Mouse (Mus musculus) hindbrain, embryonic 14.5 days (tissue): ENCODE results near the gene Rtn2. TPM values are rescaled to one million over a fixed set of nuclear protein-coding genes. Genes with fewer than 3 reads are reported as not detected.

Experiments
- ATAC-seq: fragments of 200-750 bp; cut with Nextera tagmentation; 2 replicates; pipeline ENCODE4 v1.8.0; 2017; ENCODE audit warnings: moderate number of reproducible peaks, mild to moderate bottlenecking, moderate TSS enrichment, moderate library complexity; ENCODE audit not compliant: low FRiP score
- DNase-seq: peaks from one replicate; pipeline ENCODE4 v3.0.0-alpha.2; 2015; ENCODE audit warnings: low spot score
- H3K27ac ChIP-seq: fragments of 300-500 bp; sonication (generic); 2 replicates; pipeline ENCODE4 v1.5.1; 2014; ENCODE audit warnings: mild to moderate bottlenecking, moderate library complexity
- H3K27me3 ChIP-seq: fragments of 300-500 bp; sonication (generic); 2 replicates; pipeline ENCODE4 v1.6.1; 2014; ENCODE audit warnings: mild to moderate bottlenecking, low read length, mixed read lengths; ENCODE audit not compliant: control insufficient read depth, insufficient read depth
- H3K36me3 ChIP-seq: fragments of 300-500 bp; sonication (generic); replicated peaks from 2 replicates; pipeline ENCODE4 v1.6.1; 2014; ENCODE audit not compliant: control insufficient read depth, insufficient read depth
- H3K4me1 ChIP-seq: fragments of 300-500 bp; sonication (generic); replicated peaks from 2 replicates; pipeline ENCODE4 v1.6.1; 2014; ENCODE audit warnings: antibody characterized with exemption, low read length, mixed read lengths; ENCODE audit not compliant: control insufficient read depth, insufficient read depth
- H3K4me2 ChIP-seq: fragments of 300-500 bp; sonication (generic); replicated peaks from 2 replicates; pipeline ENCODE4 v1.6.1; 2014; ENCODE audit warnings: mild to moderate bottlenecking, moderate library complexity
- H3K4me3 ChIP-seq: fragments of 300-500 bp; sonication (generic); replicated peaks from 2 replicates; pipeline ENCODE4 v1.5.1; 2014; ENCODE audit warnings: mild to moderate bottlenecking, low read length
- H3K9ac ChIP-seq: fragments of 300-500 bp; sonication (generic); 2 replicates; pipeline ENCODE4 v1.6.1; 2014
- H3K9me3 ChIP-seq: fragments of 300-500 bp; sonication (generic); 2 replicates; pipeline ENCODE4 v1.6.1; 2016; ENCODE audit warnings: low read length; ENCODE audit not compliant: control insufficient read depth
- WGBS: fragments of 180-500 bp; shearing (Covaris S2); extraction: QIAGEN DNeasy Blood & Tissue Kit; methylation state at CpG from one replicate; pipeline ENCODE4 v1.1.7; 2014; 5-methylcytosine and 5-hydroxymethylcytosine counted together
- polyA plus RNA-seq: library from polyadenylated mRNA; unstranded; fragments of >200 nt; fragmentation: Nextera tagmentation; extraction: Ambion mirVana; gene quantifications from 2 replicates; pipeline ENCODE4 v1.2.1, GENCODE M21; 2014

Rtn2 gene
- polyA plus RNA-seq, 1 experiment from 2014 or later, result 106 TPM

GRCm38 (mm10) chr7:19243858-19244257 is 38.6 kb upstream of the Rtn2 start:
- Histone ChIP-seq H3K4me2 (no peak overlapping the region), H3K4me1 (no peaks in the 10 kb centered on the region), H3K9ac (no peak overlapping the region), H3K4me3 (no peak overlapping the region), H3K27ac (no peak overlapping the region), H3K9me3 (no peaks in the 10 kb centered on the region), H3K27me3 (no peaks in the 10 kb centered on the region), H3K36me3 (peaks cover 10% of the 10 kb centered on the region; the same call in 1 of the 2 replicates)
- DNase-seq (no peak), ATAC-seq (no peak)
- 53% methylated on average over 5 of the region's 5 CpGs for WGBS

DNA sequence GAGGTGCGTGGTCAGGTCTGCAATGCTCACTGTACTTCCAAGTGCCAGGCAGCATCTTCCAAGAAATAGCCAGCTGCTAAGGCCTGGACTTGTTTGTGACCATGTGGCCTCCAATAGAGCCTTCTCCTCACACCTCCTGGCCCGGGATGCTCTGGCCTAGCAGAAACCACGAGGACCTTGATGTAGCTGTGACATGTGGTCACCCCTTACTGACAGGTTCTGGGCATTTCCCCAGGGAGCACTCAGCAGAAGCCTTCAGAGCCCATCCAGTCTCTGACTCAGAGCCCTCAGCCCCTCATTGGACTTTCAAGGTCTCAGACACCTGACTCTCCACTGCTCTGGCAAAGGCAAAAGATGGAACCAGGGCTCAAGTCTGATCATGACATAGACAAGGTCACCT is 37.3 kb upstream of the Rtn2 start:
- H3K36me3 ChIP-seq, result peaks cover 10% of the 10 kb centered on the region; the same call in 1 of the 2 replicates
- H3K27ac ChIP-seq, result no peak overlapping the region
- H3K9ac ChIP-seq, result no peak overlapping the region
- 90% methylated on average over 3 of the region's 3 CpGs for WGBS
- no peak overlapping the region for H3K4me2 ChIP-seq
- no peaks in the 10 kb centered on the region for H3K9me3 ChIP-seq
- H3K4me3 ChIP-seq, result no peak overlapping the region
- no peaks in the 10 kb centered on the region for H3K4me1 ChIP-seq
- no peak for DNase-seq
- no peak for ATAC-seq
- no peaks in the 10 kb centered on the region for H3K27me3 ChIP-seq

DNA sequence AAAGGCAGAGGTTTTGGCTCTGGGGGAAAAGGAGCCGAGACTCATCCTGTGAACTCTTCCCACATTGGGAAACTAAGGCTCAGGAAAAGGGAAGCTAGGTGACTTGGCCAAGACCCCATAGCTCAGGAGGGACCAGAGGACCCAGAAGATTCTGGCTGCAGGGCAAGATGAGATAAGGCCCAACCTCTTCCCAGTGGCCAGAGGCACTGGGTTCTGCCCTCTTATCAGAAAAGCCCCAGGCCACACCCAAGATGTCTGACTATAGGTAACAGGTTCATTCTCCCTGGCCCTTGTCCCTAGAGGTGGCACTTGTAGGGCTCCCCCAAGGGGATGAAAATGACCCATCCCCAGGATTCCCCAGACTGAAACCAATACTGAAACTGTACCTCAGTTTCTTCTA is 35.6 kb upstream of the Rtn2 start:
- Histone ChIP-seq H3K9ac (no peak overlapping the region), H3K36me3 (peaks cover 10% of the 10 kb centered on the region; the same call in 1 of the 2 replicates), H3K9me3 (no peaks in the 10 kb centered on the region), H3K4me2 (no peak overlapping the region), H3K4me3 (no peak overlapping the region), H3K4me1 (no peaks in the 10 kb centered on the region), H3K27ac (no peak overlapping the region), H3K27me3 (no peaks in the 10 kb centered on the region)
- WGBS, result 100% methylated on average over 1 of the region's 1 CpGs
- DNase-seq (no peak), ATAC-seq (no peak)

GRCm38 (mm10) chr7:19247511-19247910 is 34.9 kb upstream of the Rtn2 start:
- WGBS, result 98% methylated on average over 2 of the region's 2 CpGs
- no peak overlapping the region for H3K27ac ChIP-seq
- no peak overlapping the region for H3K4me3 ChIP-seq
- H3K9ac ChIP-seq, result no peak overlapping the region
- no peak for ATAC-seq
- no peaks in the 10 kb centered on the region for H3K9me3 ChIP-seq
- H3K4me1 ChIP-seq, result no peaks in the 10 kb centered on the region
- peaks cover 10% of the 10 kb centered on the region; the same call in 1 of the 2 replicates for H3K36me3 ChIP-seq
- no peak overlapping the region for H3K4me2 ChIP-seq
- DNase-seq, result no peak
- no peaks in the 10 kb centered on the region for H3K27me3 ChIP-seq

GRCm38 (mm10) chr7:19252078-19252477 is 30.3 kb upstream of the Rtn2 start:
- WGBS, result 87% methylated on average over 4 of the region's 4 CpGs
- no peak overlapping the region for H3K4me3 ChIP-seq
- H3K9ac ChIP-seq, result no peak overlapping the region
- H3K4me2 ChIP-seq, result no peak overlapping the region
- no peaks in the 10 kb centered on the region for H3K4me1 ChIP-seq
- ATAC-seq (no peak), DNase-seq (no peak)
- H3K27ac ChIP-seq, result no peak overlapping the region
- no peaks in the 10 kb centered on the region for H3K9me3 ChIP-seq
- peaks cover 22% of the 10 kb centered on the region for H3K36me3 ChIP-seq
- no peaks in the 10 kb centered on the region for H3K27me3 ChIP-seq

DNA sequence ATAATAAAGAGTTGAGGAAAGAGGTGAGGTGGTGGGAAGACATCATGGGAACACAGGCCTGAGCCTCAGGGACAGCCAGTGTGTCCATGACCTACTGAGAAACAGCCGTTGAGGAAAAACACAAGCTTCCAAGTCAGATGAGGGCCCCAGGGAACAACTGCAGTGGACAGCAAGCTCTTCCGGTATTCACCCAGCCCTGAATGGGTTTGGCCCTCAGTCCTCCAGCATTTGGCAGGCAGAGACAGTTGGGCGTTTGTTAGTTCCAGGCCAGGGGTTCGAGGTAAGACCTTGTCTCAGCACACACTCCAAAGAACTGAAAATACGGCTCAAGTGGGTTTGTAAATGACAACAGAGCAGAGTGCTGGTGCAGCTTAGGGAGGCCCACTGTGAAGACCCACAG is 29.0 kb upstream of the Rtn2 start:
- Histone ChIP-seq H3K27ac (no peak overlapping the region), H3K4me2 (no peak overlapping the region), H3K9me3 (no peaks in the 10 kb centered on the region), H3K4me1 (no peaks in the 10 kb centered on the region), H3K9ac (no peak overlapping the region), H3K4me3 (no peak overlapping the region), H3K27me3 (no peaks in the 10 kb centered on the region), H3K36me3 (peaks cover 34% of the 10 kb centered on the region)
- DNase-seq (no peak), ATAC-seq (no peak)
- 71% methylated on average over 5 of the region's 5 CpGs for WGBS

GRCm38 (mm10) chr7:19255395-19255794 is 27.0 kb upstream of the Rtn2 start:
- no peak for DNase-seq

GRCm38 (mm10) chr7:19256567-19256966 is 25.9 kb upstream of the Rtn2 start:
- Histone ChIP-seq H3K27me3 (no peaks in the 10 kb centered on the region), H3K27ac (no peak overlapping the region), H3K9ac (no peak overlapping the region), H3K4me2 (no peak overlapping the region), H3K9me3 (no peaks in the 10 kb centered on the region), H3K36me3 (peaks cover 63% of the 10 kb centered on the region), H3K4me1 (no peaks in the 10 kb centered on the region), H3K4me3 (no peak overlapping the region)
- 90% methylated on average over 7 of the region's 7 CpGs for WGBS
- ATAC-seq (no peak), DNase-seq (no peak)

More at GRCm38 (mm10) chr7:19255395-19255794, 27.0 kb upstream of the Rtn2 start:
- Histone ChIP-seq H3K9ac (no peak overlapping the region), H3K27me3 (no peaks in the 10 kb centered on the region), H3K9me3 (no peaks in the 10 kb centered on the region), H3K27ac (no peak overlapping the region), H3K36me3 (peaks cover 52% of the 10 kb centered on the region), H3K4me3 (no peak overlapping the region), H3K4me1 (no peaks in the 10 kb centered on the region), H3K4me2 (no peak overlapping the region)
- 82% methylated on average over 17 of the region's 17 CpGs for WGBS
- ATAC-seq, result no peak

DNA sequence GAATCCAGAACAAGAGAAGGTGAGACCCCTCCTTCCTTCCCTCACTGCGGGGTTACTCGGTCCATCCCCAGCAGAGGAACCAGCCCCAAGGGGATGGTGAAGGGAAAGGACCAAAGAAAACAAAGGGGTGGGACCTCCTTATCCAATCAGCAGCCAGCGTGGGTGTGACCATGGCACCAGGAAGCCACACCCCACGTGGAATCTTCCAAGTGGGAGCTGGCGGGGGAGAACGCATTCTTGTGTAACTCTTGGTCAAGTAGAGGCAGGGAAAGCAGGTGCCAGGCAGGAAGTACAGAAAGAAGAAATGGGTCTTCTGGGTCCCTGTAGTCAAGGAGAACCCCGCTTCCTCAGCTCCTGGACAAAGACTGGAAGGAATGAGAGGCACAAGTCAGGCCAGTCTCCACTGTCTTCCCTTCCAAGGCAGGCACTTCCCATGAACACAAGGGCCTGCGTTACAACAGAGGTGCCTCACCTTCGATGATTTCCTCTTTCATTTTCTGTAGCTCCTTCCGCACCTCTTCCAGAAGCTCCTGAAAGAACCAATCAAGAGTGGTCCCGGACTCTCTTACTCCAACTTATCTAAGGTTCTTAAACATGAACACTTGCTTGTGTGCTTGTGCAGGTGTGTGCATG is 24.9 kb upstream of the Rtn2 start:
- 38% methylated on average over 11 of the region's 11 CpGs for WGBS
- Histone ChIP-seq H3K4me3 (no peak overlapping the region), H3K4me2 (no peak overlapping the region), H3K27ac (no peak overlapping the region), H3K36me3 (peaks cover 70% of the 10 kb centered on the region), H3K9ac (no peak overlapping the region), H3K27me3 (no peaks in the 10 kb centered on the region), H3K9me3 (no peaks in the 10 kb centered on the region), H3K4me1 (no peaks in the 10 kb centered on the region)
- DNase-seq (peak; percentile 42), ATAC-seq (peak; percentile 34; the same call in 1 of the 2 replicates)

DNA sequence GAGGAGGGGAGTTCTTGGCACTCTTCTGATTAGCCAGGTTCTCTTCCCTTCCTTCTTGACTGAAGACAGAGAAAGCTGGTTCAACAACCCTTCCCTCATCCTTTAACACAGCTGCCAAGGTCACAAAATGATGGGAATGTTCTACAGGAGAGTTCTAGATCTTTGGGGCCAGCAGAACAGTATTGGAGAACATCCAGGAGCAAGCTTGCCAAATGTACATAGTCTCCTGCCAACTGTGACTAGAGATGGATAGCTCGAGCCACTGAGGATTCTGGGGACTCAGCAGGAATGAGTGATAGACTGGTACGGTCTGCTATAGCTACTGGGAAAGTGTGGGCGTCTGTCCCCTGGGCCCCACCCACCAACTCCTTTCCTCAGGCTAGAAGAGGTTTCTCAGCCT is 24.1 kb upstream of the Rtn2 start:
- WGBS, result 80% methylated on average over 3 of the region's 3 CpGs
- no peak overlapping the region for H3K27ac ChIP-seq
- no peaks in the 10 kb centered on the region for H3K9me3 ChIP-seq
- H3K4me2 ChIP-seq, result no peak overlapping the region
- H3K9ac ChIP-seq, result no peak overlapping the region
- no peak overlapping the region for H3K4me3 ChIP-seq
- no peaks in the 10 kb centered on the region for H3K27me3 ChIP-seq
- H3K4me1 ChIP-seq, result no peaks in the 10 kb centered on the region
- H3K36me3 ChIP-seq, result peaks cover 79% of the 10 kb centered on the region
- no peak for ATAC-seq
- no peak for DNase-seq
